ENCODE assay signal across 8 mouse cellular contexts in the genomic region with DNA sequence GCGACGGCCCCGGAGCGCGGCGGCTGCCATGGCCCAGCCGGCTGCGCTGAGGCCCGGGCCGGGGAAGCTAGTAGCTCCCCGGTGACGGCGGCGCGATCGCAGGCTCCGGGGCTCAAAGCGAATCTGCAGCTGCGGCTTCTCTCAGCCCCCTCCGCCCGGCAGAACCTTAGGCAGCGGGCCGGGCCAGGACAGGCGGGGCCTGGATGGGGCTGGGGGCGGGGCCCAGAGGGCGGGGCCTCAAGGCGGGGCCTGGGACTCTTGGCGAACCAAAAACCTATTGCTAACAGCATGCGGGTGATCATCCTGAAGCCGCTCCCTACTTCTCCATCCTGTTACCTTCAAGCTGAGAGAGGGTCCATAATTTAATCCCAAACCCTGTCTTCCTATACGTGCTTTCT. TPM values are rescaled to one million over a fixed set of nuclear protein-coding genes. Genes with fewer than 3 reads are reported as not detected.
A peak's percentile ranks its signal among the peaks of the same experiment; 100 is the strongest.
DNase-seq lines count a peak whose midpoint lies in the region; ATAC-seq and TF ChIP-seq lines count a peak whose summit lies in the region.

Gene Cep85l, minus strand, starts transcription at position 239 of the 398 bp plus-strand sequence.

- no peaks in the 10 kb centered on the region for H3K9me3 ChIP-seq in E14TG2a.4 (ENCODE audit: low read length)
- no peaks in the 10 kb centered on the region for H3K9me3 ChIP-seq in forebrain, embryonic 11.5 days (ENCODE audit: control insufficient read depth, low read length)
- H3K9me3 ChIP-seq in heart, embryonic 16.5 days (replicated peaks; ENCODE audit: control insufficient read depth, low read length), result no peaks in the 10 kb centered on the region
- H3K9me3 ChIP-seq in liver, embryonic 14.5 days (ENCODE audit: control insufficient read depth, low read length), result no peaks in the 10 kb centered on the region
- no peaks in the 10 kb centered on the region for H3K9me3 ChIP-seq in stomach, embryonic 16.5 days (replicated peaks; ENCODE audit: control insufficient read depth, low read length)

- peak within 1 kb of the TSS; percentile 79 for H3K4me2 ChIP-seq in forebrain, embryonic 11.5 days (ENCODE audit: low read depth, low read length, severe bottlenecking)
- peak within 1 kb of the TSS; percentile 80 for H3K4me2 ChIP-seq in heart, embryonic 16.5 days (ENCODE audit: low read depth, low read length)
- H3K4me2 ChIP-seq in liver, embryonic 14.5 days (ENCODE audit: low read depth), result peak within 1 kb of the TSS; percentile 83
- H3K4me2 ChIP-seq in stomach, embryonic 16.5 days (ENCODE audit: low read depth, low read length), result peak within 1 kb of the TSS; percentile 57

- TF ChIP-seq EP300 in liver, embryonic 14.5 days (IDR thresholded peaks at IDR 0.05; ENCODE audit: low read depth), result no peak

- H3K4me3 ChIP-seq in E14TG2a.4 (replicated peaks; ENCODE audit: low read length), result peak within 1 kb of the TSS; percentile 90
- peak within 1 kb of the TSS; percentile 90 for H3K4me3 ChIP-seq in forebrain, embryonic 11.5 days (ENCODE audit: low read depth, low read length)
- H3K4me3 ChIP-seq in heart, embryonic 16.5 days (ENCODE audit: low read length), result peak within 1 kb of the TSS; percentile 86
- H3K4me3 ChIP-seq in liver, embryonic 14.5 days (ENCODE audit: insufficient read depth in 1 of 2, low read depth in 2 of 2, low read length in 2 of 2), result peak within 1 kb of the TSS; percentile 80 to 86
- peak within 1 kb of the TSS; percentile 91 for H3K4me3 ChIP-seq in stomach, embryonic 16.5 days (replicated peaks; ENCODE audit: low read length)

- H3K9ac ChIP-seq in forebrain, embryonic 11.5 days (ENCODE audit: low read length), result peak within 1 kb of the TSS; percentile 96
- H3K9ac ChIP-seq in heart, embryonic 16.5 days (ENCODE audit: low read length), result peak within 1 kb of the TSS; percentile 96
- H3K9ac ChIP-seq in liver, embryonic 14.5 days (replicated peaks), result peak within 1 kb of the TSS; percentile 83
- peak within 1 kb of the TSS; percentile 92 for H3K9ac ChIP-seq in stomach, embryonic 16.5 days (ENCODE audit: low read length)

- H3K27ac ChIP-seq in forebrain, embryonic 11.5 days (ENCODE audit: low read depth, low read length), result peak within 1 kb of the TSS; percentile 90
- peak within 1 kb of the TSS; percentile 93 for H3K27ac ChIP-seq in heart, embryonic 16.5 days (ENCODE audit: low read length)
- H3K27ac ChIP-seq in liver, embryonic 14.5 days, result no peak within 1 kb of the TSS
- peak within 1 kb of the TSS; percentile 98 for H3K27ac ChIP-seq in stomach, embryonic 16.5 days (ENCODE audit: low read length)

- ATAC-seq in forebrain, embryonic 11.5 days (replicated peaks; ENCODE audit: low FRiP score), result peak; percentile 99
- peak; percentile 99 for ATAC-seq in heart, embryonic 16.5 days (replicated peaks; ENCODE audit: extremely low read depth, insufficient read depth, low FRiP score)
- ATAC-seq in liver, embryonic 14.5 days (ENCODE audit: insufficient read depth), result peak; percentile 96
- ATAC-seq in stomach, embryonic 16.5 days (ENCODE audit: insufficient read depth, low FRiP score), result peak; percentile 99

- no peaks in the 10 kb centered on the region for H3K36me3 ChIP-seq in E14TG2a.4 (ENCODE audit: insufficient read depth, low read length)
- no peaks in the 10 kb centered on the region for H3K36me3 ChIP-seq in forebrain, embryonic 11.5 days (ENCODE audit: control insufficient read depth, insufficient read depth, low read length)
- no peaks in the 10 kb centered on the region for H3K36me3 ChIP-seq in heart, embryonic 16.5 days (ENCODE audit: control insufficient read depth, insufficient read depth)
- H3K36me3 ChIP-seq in liver, embryonic 14.5 days (replicated peaks; ENCODE audit: control insufficient read depth, insufficient read depth, low read depth), result no peaks in the 10 kb centered on the region
- 0 out of 2 replicates have a peak, but pooled peaks cover 2% of the 10 kb centered on the region for H3K36me3 ChIP-seq in stomach, embryonic 16.5 days (ENCODE audit: control insufficient read depth, insufficient read depth, low read length)

- no peak for TF ChIP-seq CTCF in E14TG2a.4 (conservative IDR thresholded peaks at IDR 0.05; ENCODE audit: low read length)
- no peak for TF ChIP-seq CTCF in liver, embryonic 14.5 days (IDR thresholded peaks at IDR 0.05; ENCODE audit: low read depth)

- WGBS in forebrain, embryonic 11.5 days, result 0% methylated on average over 29 of the region's 31 CpGs
- WGBS in heart, embryonic 16.5 days, result 0% methylated on average over 31 of the region's 31 CpGs
- under 1% methylated on average over 25 of the region's 31 CpGs for WGBS in liver, embryonic 14.5 days (ENCODE audit: insufficient replicate concordance)
- 0% methylated on average over 31 of the region's 31 CpGs for WGBS in stomach, embryonic 16.5 days

- H3K4me1 ChIP-seq in E14TG2a.4 (replicated peaks; ENCODE audit: low read depth, low read length), result peaks cover 6% of the 10 kb centered on the region; the same call in 1 of the 2 replicates
- H3K4me1 ChIP-seq in forebrain, embryonic 11.5 days (replicated peaks; ENCODE audit: control insufficient read depth, insufficient read depth, low read length), result no peaks in the 10 kb centered on the region
- H3K4me1 ChIP-seq in heart, embryonic 16.5 days (ENCODE audit: control insufficient read depth, insufficient read depth, low read length), result peaks cover 20% of the 10 kb centered on the region
- peaks cover 4 to 7% of the 10 kb centered on the region in 2 experiments; a peak in 3 of 4 replicates for H3K4me1 ChIP-seq in liver, embryonic 14.5 days (replicated peaks; ENCODE audit: control insufficient read depth in 2 of 2, insufficient read depth in 2 of 2, low read length in 1 of 2)
- H3K4me1 ChIP-seq in stomach, embryonic 16.5 days (ENCODE audit: control insufficient read depth, insufficient read depth, low read length), result peaks cover 8% of the 10 kb centered on the region

- H3K27me3 ChIP-seq in E14TG2a.4 (ENCODE audit: insufficient read depth, low read length), result peaks cover 19% of the 10 kb centered on the region
- no peaks in the 10 kb centered on the region for H3K27me3 ChIP-seq in forebrain, embryonic 11.5 days (ENCODE audit: control insufficient read depth, insufficient read depth, low read length)
- H3K27me3 ChIP-seq in heart, embryonic 16.5 days (ENCODE audit: control insufficient read depth, insufficient read depth, low read length), result no peaks in the 10 kb centered on the region
- no peaks in the 10 kb centered on the region for H3K27me3 ChIP-seq in liver, embryonic 14.5 days (ENCODE audit: control insufficient read depth, insufficient read depth, low read length)
- no peaks in the 10 kb centered on the region for H3K27me3 ChIP-seq in stomach, embryonic 16.5 days (ENCODE audit: control insufficient read depth, insufficient read depth, low read length)

- DNase-seq in c-Kit-positive CD71-positive TER-119-negative erythroid progenitor cells, embryonic 14.5 days (ENCODE audit: low read depth), result peak; percentile 79
- peak; percentile 97 for DNase-seq in forebrain, embryonic 11.5 days (ENCODE audit: low spot score)
- DNase-seq in kidney, postnatal 36 days, result peak; percentile 89 to 95
- peak; percentile 67 to 72 (median 70) for DNase-seq in liver, embryonic 14.5 days (ENCODE audit: low read depth in 3 of 3, low spot score in 3 of 3)
- peak; percentile 92 for DNase-seq in neural tube, embryonic 10.5 days (ENCODE audit: extremely low spot score, low spot score)

RNA-seq across cellular contexts. Expression of gene Cep85l, which starts in this region (rescaled TPM):
- 4.8 and 5.5 TPM in 2 replicates for polyA plus RNA-seq in forebrain, embryonic 11.5 days (2014; fragmentation: Nextera tagmentation; extraction: Ambion mirVana)
- 4.7 and 5.1 TPM in 2 replicates for polyA plus RNA-seq in heart, embryonic 16.5 days (2015; fragmentation: Nextera tagmentation; extraction: Ambion mirVana)
- 1.2 TPM in 2 replicates for polyA plus RNA-seq in liver, embryonic 14.5 days (2012; rRNA removed)
- polyA plus RNA-seq in liver, embryonic 14.5 days (2014; fragmentation: Nextera tagmentation; extraction: Ambion mirVana), result 1.8 and 1.9 TPM in 2 replicates
- polyA plus RNA-seq in stomach, embryonic 16.5 days (2015; fragmentation: Nextera tagmentation; extraction: Ambion mirVana), result 2.7 and 3.1 TPM in 2 replicates
